Mouse (Mus musculus) macrophage (primary cell): ENCODE data around the gene Sash3. TPM values are rescaled to one million over a fixed set of nuclear protein-coding genes. Genes with fewer than 3 reads are reported as not detected.

Experiments
- H3K27ac ChIP-seq: fragments of 350-480 bp; formaldehyde crosslinking; 2 replicates; pipeline ENCODE4 v1.9.0; 2021
- H3K36me3 ChIP-seq: fragments of 350-480 bp; formaldehyde crosslinking; 2 replicates; pipeline ENCODE4 v1.9.0; 2021; ENCODE audit errors: inconsistent target
- H3K4me3 ChIP-seq: fragments of 350-480 bp; formaldehyde crosslinking; 2 replicates; pipeline ENCODE4 v1.9.0; 2021; ENCODE audit errors: inconsistent target
- H3K79me2 ChIP-seq: fragments of 350-480 bp; formaldehyde crosslinking; 2 replicates; pipeline ENCODE4 v1.9.0; 2021; ENCODE audit errors: inconsistent target
- WGBS: methylation state at CpG from one replicate; pipeline ENCODE4 v1.1.7; 2026; ENCODE audit warnings: inconsistent platforms; ENCODE audit not compliant: missing documents; 5-methylcytosine and 5-hydroxymethylcytosine counted together
- polyA plus RNA-seq: library from polyadenylated mRNA; stranded (reverse); fragments of 250-400 nt; gene quantifications from 3 replicates; pipeline ENCODE4 v1.2.4, GENCODE M21; 2018; ENCODE audit warnings: inconsistent platforms

Sash3 gene
- polyA plus RNA-seq, 1 experiment from 2014 or later: 69.0 TPM

- 83% methylated on average over 6 of the region's 6 CpGs for WGBS
- H3K4me3 ChIP-seq: no peak overlapping the region
- H3K27ac ChIP-seq: no peak overlapping the region
- H3K79me2 ChIP-seq: peaks cover 42% of the 10 kb centered on the region
- H3K36me3 ChIP-seq: 0 out of 2 replicates have a peak, but pooled peaks cover 10% of the 10 kb centered on the region
These were observed 9.3 kb downstream of the Sash3 start for GRCm38 (mm10) chrX:48155489-48155888.

GRCm38 (mm10) chrX:48157396-48157795, 11.2 kb downstream of the Sash3 start:
- WGBS: 91% methylated on average over 7 of the region's 8 CpGs
- no peak overlapping the region for H3K27ac ChIP-seq
- no peak overlapping the region for H3K4me3 ChIP-seq
- 0 out of 2 replicates have a peak, but pooled peaks cover 10% of the 10 kb centered on the region for H3K36me3 ChIP-seq
- peaks cover 23% of the 10 kb centered on the region for H3K79me2 ChIP-seq

GRCm38 (mm10) chrX:48158229-48158919, 12.1 kb downstream of the Sash3 start:
- Histone ChIP-seq H3K27ac (no peak overlapping the region), H3K79me2 (peaks cover 16% of the 10 kb centered on the region), H3K36me3 (0 out of 2 replicates have a peak, but pooled peaks cover 10% of the 10 kb centered on the region), H3K4me3 (no peak overlapping the region)
- WGBS: 91% methylated on average over 11 of the region's 11 CpGs

- H3K27ac ChIP-seq: no peak overlapping the region
- H3K36me3 ChIP-seq: no peaks in the 10 kb centered on the region
- H3K79me2 ChIP-seq: no peaks in the 10 kb centered on the region
- WGBS: no CpG with 5 or more reads among the region's 1 CpGs
- no peak overlapping the region for H3K4me3 ChIP-seq
These were observed 23.7 kb downstream of the Sash3 start for GRCm38 (mm10) chrX:48169892-48170291.

GRCm38 (mm10) chrX:48170368-48170767, 24.1 kb downstream of the Sash3 start:
- no peaks in the 10 kb centered on the region for H3K79me2 ChIP-seq
- H3K36me3 ChIP-seq: no peaks in the 10 kb centered on the region
- H3K4me3 ChIP-seq: no peak overlapping the region
- WGBS: 33% methylated on average over 1 of the region's 1 CpGs
- H3K27ac ChIP-seq: no peak overlapping the region

GRCm38 (mm10) chrX:48181844-48182243, 35.6 kb downstream of the Sash3 start:
- Histone ChIP-seq H3K27ac (no peak overlapping the region), H3K4me3 (no peak overlapping the region), H3K79me2 (no peaks in the 10 kb centered on the region), H3K36me3 (no peaks in the 10 kb centered on the region)
- WGBS: 94% methylated on average over 6 of the region's 6 CpGs

GRCm38 (mm10) chrX:48184703-48185102, 38.5 kb downstream of the Sash3 start:
- 83% methylated on average over 3 of the region's 3 CpGs for WGBS
- H3K4me3 ChIP-seq: no peak overlapping the region
- H3K36me3 ChIP-seq: no peaks in the 10 kb centered on the region
- H3K79me2 ChIP-seq: no peaks in the 10 kb centered on the region
- H3K27ac ChIP-seq: no peak overlapping the region

- no peaks in the 10 kb centered on the region for H3K36me3 ChIP-seq
- no peak overlapping the region for H3K4me3 ChIP-seq
- no peaks in the 10 kb centered on the region for H3K79me2 ChIP-seq
- H3K27ac ChIP-seq: no peak overlapping the region
- WGBS: 90% methylated on average over 6 of the region's 6 CpGs
These were observed 45.0 kb downstream of the Sash3 start for GRCm38 (mm10) chrX:48191261-48191660.

GRCm38 (mm10) chrX:48193235-48194152, 47.3 kb downstream of the Sash3 start:
- 88% methylated on average over 11 of the region's 14 CpGs for WGBS
- Histone ChIP-seq H3K4me3 (no peak overlapping the region), H3K79me2 (peaks cover 6% of the 10 kb centered on the region; the same call in 1 of the 2 replicates), H3K36me3 (no peaks in the 10 kb centered on the region), H3K27ac (no peak overlapping the region)

- Histone ChIP-seq H3K27ac (no peak overlapping the region), H3K4me3 (no peak overlapping the region), H3K36me3 (no peaks in the 10 kb centered on the region), H3K79me2 (peaks cover 19% of the 10 kb centered on the region)
- WGBS: 88% methylated on average over 3 of the region's 3 CpGs
These were observed 51.6 kb downstream of the Sash3 start for GRCm38 (mm10) chrX:48197856-48198255.

GRCm38 (mm10) chrX:48199026-48199425, 52.8 kb downstream of the Sash3 start:
- 90% methylated on average over 2 of the region's 2 CpGs for WGBS
- no peak overlapping the region for H3K4me3 ChIP-seq
- H3K79me2 ChIP-seq: peaks cover 31% of the 10 kb centered on the region
- no peaks in the 10 kb centered on the region for H3K36me3 ChIP-seq
- no peak overlapping the region for H3K27ac ChIP-seq

- H3K79me2 ChIP-seq: peaks cover 36% of the 10 kb centered on the region
- 73% methylated on average over 1 of the region's 3 CpGs for WGBS
These were observed 54.5 kb downstream of the Sash3 start for GRCm38 (mm10) chrX:48200699-48201098.

GRCm38 (mm10) chrX:48201973-48202372, 55.7 kb downstream of the Sash3 start:
- Histone ChIP-seq H3K79me2 (peaks cover 49% of the 10 kb centered on the region), H3K36me3 (no peaks in the 10 kb centered on the region), H3K4me3 (no peak overlapping the region), H3K27ac (peak overlapping the region; percentile 21; the same call in 1 of the 2 replicates)
- 38% methylated on average over 7 of the region's 7 CpGs for WGBS

More at GRCm38 (mm10) chrX:48200699-48201098, 54.5 kb downstream of the Sash3 start:
- Histone ChIP-seq H3K4me3 (no peak overlapping the region), H3K36me3 (no peaks in the 10 kb centered on the region), H3K27ac (no peak overlapping the region)

- Histone ChIP-seq H3K79me2 (peaks cover 53% of the 10 kb centered on the region), H3K36me3 (no peaks in the 10 kb centered on the region), H3K4me3 (no peak overlapping the region), H3K27ac (no peak overlapping the region)
- WGBS: 91% methylated on average over 7 of the region's 7 CpGs
These were observed 56.2 kb downstream of the Sash3 start for GRCm38 (mm10) chrX:48202436-48202835.

GRCm38 (mm10) chrX:48202995-48203394, 56.8 kb downstream of the Sash3 start:
- no peak overlapping the region for H3K4me3 ChIP-seq
- no peaks in the 10 kb centered on the region for H3K36me3 ChIP-seq
- 100% methylated on average over 4 of the region's 4 CpGs for WGBS
- H3K79me2 ChIP-seq: peaks cover 56% of the 10 kb centered on the region
- H3K27ac ChIP-seq: no peak overlapping the region
